Mouse (Mus musculus): ENCODE measurements around the gene Gtdc1. TPM values are rescaled to one million over a fixed set of nuclear protein-coding genes. Genes with fewer than 3 reads are reported as not detected.

The Gtdc1 gene
- total and polyA plus RNA-seq, 2 experiments = 2.9 to 9.3 TPM

- Histone ChIP-seq H3K4me3 (ENCODE audit: insufficient read depth, low read depth, low read length) (no peak overlapping the region), H3K36me3 (ENCODE audit: control insufficient read depth, insufficient read depth, low read length) (no peaks in the 10 kb centered on the region; the same call in 1 of the 2 replicates), H3K9ac (ENCODE audit: low read depth, low read length) (no peak overlapping the region), H3K27me3 (ENCODE audit: control insufficient read depth, insufficient read depth, low read length) (no peaks in the 10 kb centered on the region), H3K27ac (replicated peaks; ENCODE audit: insufficient read depth, low read depth, low read length) (no peak overlapping the region), H3K4me1 (ENCODE audit: control insufficient read depth, insufficient read depth, low read length) (no peaks in the 10 kb centered on the region), H3K79me2 (ENCODE audit: control insufficient read depth, insufficient read depth, low read length) (no peaks in the 10 kb centered on the region)
- TF ChIP-seq CTCF (IDR thresholded peaks at IDR 0.05; ENCODE audit: low read depth, low read length) = no peak
- no peak for TF ChIP-seq POLR2A (IDR thresholded peaks at IDR 0.05; ENCODE audit: extremely low read depth, insufficient read depth, low read length)
- no peak for DNase-seq (ENCODE audit: extremely low read depth, low read depth, low spot score)
- 95% methylated on average over 1 of the region's 1 CpGs for WGBS
Observed at GRCm38 (mm10) chr2:44897801-44898200, 29.7 kb downstream of the Gtdc1 start.

- no peak for TF ChIP-seq CTCF (IDR thresholded peaks at IDR 0.05; ENCODE audit: low read depth, low read length)
- TF ChIP-seq POLR2A (IDR thresholded peaks at IDR 0.05; ENCODE audit: extremely low read depth, insufficient read depth, low read length) = no peak
- Histone ChIP-seq H3K36me3 (ENCODE audit: control insufficient read depth, insufficient read depth, low read length) (no peaks in the 10 kb centered on the region), H3K27me3 (ENCODE audit: control insufficient read depth, insufficient read depth, low read length) (no peaks in the 10 kb centered on the region), H3K79me2 (ENCODE audit: control insufficient read depth, insufficient read depth, low read length) (no peaks in the 10 kb centered on the region; the same call in 1 of the 2 replicates), H3K4me1 (ENCODE audit: control insufficient read depth, insufficient read depth, low read length) (no peaks in the 10 kb centered on the region; the same call in 1 of the 2 replicates), H3K27ac (replicated peaks; ENCODE audit: insufficient read depth, low read depth, low read length) (no peak overlapping the region), H3K9ac (ENCODE audit: low read depth, low read length) (no peak overlapping the region), H3K4me3 (ENCODE audit: insufficient read depth, low read depth, low read length) (no peak overlapping the region)
- DNase-seq (ENCODE audit: extremely low read depth, low read depth, low spot score) = no peak
- 78% methylated on average over 2 of the region's 2 CpGs for WGBS
Observed at GRCm38 (mm10) chr2:44873718-44874117, 53.7 kb downstream of the Gtdc1 start.

GRCm38 (mm10) chr2:44864726-44865125 is 62.7 kb downstream of the Gtdc1 start:
- no peak for TF ChIP-seq CTCF (IDR thresholded peaks at IDR 0.05; ENCODE audit: low read depth, low read length)
- no peak for TF ChIP-seq POLR2A (IDR thresholded peaks at IDR 0.05; ENCODE audit: extremely low read depth, insufficient read depth, low read length)

GRCm38 (mm10) chr2:44854475-44854874 is 73.0 kb downstream of the Gtdc1 start:
- 93% methylated on average over 2 of the region's 2 CpGs for WGBS
- Histone ChIP-seq H3K9ac (ENCODE audit: low read depth, low read length) (no peak overlapping the region), H3K36me3 (ENCODE audit: control insufficient read depth, insufficient read depth, low read length) (no peaks in the 10 kb centered on the region; the same call in 1 of the 2 replicates), H3K4me3 (ENCODE audit: insufficient read depth, low read depth, low read length) (no peak overlapping the region), H3K79me2 (ENCODE audit: control insufficient read depth, insufficient read depth, low read length) (no peaks in the 10 kb centered on the region), H3K27me3 (ENCODE audit: control insufficient read depth, insufficient read depth, low read length) (no peaks in the 10 kb centered on the region; the same call in 1 of the 2 replicates), H3K27ac (replicated peaks; ENCODE audit: insufficient read depth, low read depth, low read length) (no peak overlapping the region), H3K4me1 (ENCODE audit: control insufficient read depth, insufficient read depth, low read length) (no peaks in the 10 kb centered on the region)
- TF ChIP-seq POLR2A (IDR thresholded peaks at IDR 0.05; ENCODE audit: extremely low read depth, insufficient read depth, low read length) (no peak), CTCF (IDR thresholded peaks at IDR 0.05; ENCODE audit: low read depth, low read length) (no peak)
- no peak for DNase-seq (ENCODE audit: extremely low read depth, low read depth, low spot score)

More at GRCm38 (mm10) chr2:44864726-44865125, 62.7 kb downstream of the Gtdc1 start:
- no peak overlapping the region for H3K9ac ChIP-seq (ENCODE audit: low read depth, low read length)
- no peaks in the 10 kb centered on the region for H3K36me3 ChIP-seq (ENCODE audit: control insufficient read depth, insufficient read depth, low read length)
- no peak overlapping the region for H3K27ac ChIP-seq (replicated peaks; ENCODE audit: insufficient read depth, low read depth, low read length)
- DNase-seq (ENCODE audit: extremely low read depth, low read depth, low spot score) = no peak
- no peaks in the 10 kb centered on the region for H3K4me1 ChIP-seq (ENCODE audit: control insufficient read depth, insufficient read depth, low read length)
- H3K4me3 ChIP-seq (ENCODE audit: insufficient read depth, low read depth, low read length) = no peak overlapping the region
- no peaks in the 10 kb centered on the region for H3K27me3 ChIP-seq (ENCODE audit: control insufficient read depth, insufficient read depth, low read length)
- H3K79me2 ChIP-seq (ENCODE audit: control insufficient read depth, insufficient read depth, low read length) = no peaks in the 10 kb centered on the region

GRCm38 (mm10) chr2:44849666-44850065 is 77.8 kb downstream of the Gtdc1 start:
- TF ChIP-seq POLR2A (IDR thresholded peaks at IDR 0.05; ENCODE audit: extremely low read depth, insufficient read depth, low read length) = no peak
- no peak for TF ChIP-seq CTCF (IDR thresholded peaks at IDR 0.05; ENCODE audit: low read depth, low read length)
- H3K27ac ChIP-seq (replicated peaks; ENCODE audit: insufficient read depth, low read depth, low read length) = no peak overlapping the region
- H3K27me3 ChIP-seq (ENCODE audit: control insufficient read depth, insufficient read depth, low read length) = no peaks in the 10 kb centered on the region; the same call in 1 of the 2 replicates
- no peaks in the 10 kb centered on the region for H3K4me1 ChIP-seq (ENCODE audit: control insufficient read depth, insufficient read depth, low read length)
- DNase-seq (ENCODE audit: extremely low read depth, low read depth, low spot score) = no peak
- no peak overlapping the region for H3K4me3 ChIP-seq (ENCODE audit: insufficient read depth, low read depth, low read length)
- H3K36me3 ChIP-seq (ENCODE audit: control insufficient read depth, insufficient read depth, low read length) = no peaks in the 10 kb centered on the region; the same call in 1 of the 2 replicates
- H3K9ac ChIP-seq (ENCODE audit: low read depth, low read length) = no peak overlapping the region
- H3K79me2 ChIP-seq (ENCODE audit: control insufficient read depth, insufficient read depth, low read length) = no peaks in the 10 kb centered on the region

GRCm38 (mm10) chr2:44848156-44848555 is 79.3 kb downstream of the Gtdc1 start:
- no peak for DNase-seq (ENCODE audit: extremely low read depth, low read depth, low spot score)
- TF ChIP-seq CTCF (IDR thresholded peaks at IDR 0.05; ENCODE audit: low read depth, low read length) = no peak
- TF ChIP-seq POLR2A (IDR thresholded peaks at IDR 0.05; ENCODE audit: extremely low read depth, insufficient read depth, low read length) = no peak
- 78% methylated on average over 1 of the region's 1 CpGs for WGBS

More at GRCm38 (mm10) chr2:44848156-44848555, 79.3 kb downstream of the Gtdc1 start:
- Histone ChIP-seq H3K27me3 (ENCODE audit: control insufficient read depth, insufficient read depth, low read length) (no peaks in the 10 kb centered on the region; the same call in 1 of the 2 replicates), H3K27ac (replicated peaks; ENCODE audit: insufficient read depth, low read depth, low read length) (no peak overlapping the region), H3K36me3 (ENCODE audit: control insufficient read depth, insufficient read depth, low read length) (no peaks in the 10 kb centered on the region; the same call in 1 of the 2 replicates), H3K4me3 (ENCODE audit: insufficient read depth, low read depth, low read length) (no peak overlapping the region), H3K79me2 (ENCODE audit: control insufficient read depth, insufficient read depth, low read length) (no peaks in the 10 kb centered on the region), H3K9ac (ENCODE audit: low read depth, low read length) (no peak overlapping the region), H3K4me1 (ENCODE audit: control insufficient read depth, insufficient read depth, low read length) (no peaks in the 10 kb centered on the region)
